In the genomic region with DNA sequence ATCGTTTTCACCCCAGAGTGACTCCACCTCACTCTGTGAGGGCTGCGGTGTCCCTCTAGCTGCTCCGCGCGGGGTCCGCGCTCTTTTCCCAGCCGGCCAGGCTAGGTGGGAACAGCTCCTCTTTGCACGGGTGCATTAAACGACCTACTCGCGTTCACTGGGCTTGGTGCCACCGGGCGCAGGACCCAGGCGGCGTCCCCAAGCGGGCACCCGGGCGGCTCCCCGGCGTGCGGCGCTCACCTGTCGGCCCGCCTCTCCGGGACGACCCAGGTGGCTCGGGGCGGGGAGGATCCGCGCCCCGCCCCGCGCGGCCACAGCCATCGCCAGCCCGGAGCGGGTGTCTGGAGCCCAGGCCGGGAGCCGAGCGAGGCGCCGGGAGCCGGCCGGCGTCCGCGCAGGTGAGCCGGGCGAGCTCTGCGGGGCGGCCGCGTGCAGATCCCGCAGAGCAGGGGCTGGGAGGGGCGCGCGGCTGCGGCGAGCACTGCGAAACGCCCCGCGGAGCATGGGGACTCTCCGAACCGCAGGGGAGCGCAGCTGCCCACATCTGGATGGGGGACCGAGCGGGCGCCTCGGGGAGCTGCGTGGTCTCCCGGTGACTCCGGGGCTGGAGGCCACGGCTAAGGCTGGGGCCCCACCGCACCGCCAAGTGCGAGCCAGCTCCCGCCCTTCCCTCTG, we compare ENCODE assay signal across 7 mouse cellular contexts. TPM values are rescaled to one million over a fixed set of nuclear protein-coding genes. Genes with fewer than 3 reads are reported as not detected.
DNase-seq lines count a peak whose midpoint lies in the region; ATAC-seq and TF ChIP-seq lines count a peak whose summit lies in the region.

A gene (plus strand): TSS at position 313 of the 675 bp plus-strand sequence.

- no peak for DNase-seq in liver, adult 2 months (ENCODE audit: extremely low read depth, low read depth, low spot score)
- no peak for DNase-seq in liver
- DNase-seq in heart, postnatal 14 days, result peak; percentile 9 to 10
- peak; percentile 61 for DNase-seq in limb, embryonic 11.5 days (ENCODE audit: low spot score)
- DNase-seq in midbrain, embryonic 14.5 days, result peak; percentile 68

- ATAC-seq in common myeloid progenitor, adult 5-6 weeks (replicated peaks; ENCODE audit: low read depth, poor library complexity, severe bottlenecking), result peak; percentile 60
- ATAC-seq in limb, embryonic 11.5 days (ENCODE audit: insufficient number of reproducible peaks, low FRiP score, low TSS enrichment, low read depth), result peak; percentile 49; the same call in 1 of the 2 replicates
- peak; percentile 57 for ATAC-seq in midbrain, embryonic 14.5 days (ENCODE audit: low FRiP score, low TSS enrichment)
- no peak for ATAC-seq in inflammation-experienced regulatory T-cells, adult 6 months

- H3K27me3 ChIP-seq in liver, adult 2 months (ENCODE audit: control insufficient read depth, insufficient read depth, low read length), result peaks cover 10% of the 10 kb centered on the region
- peaks cover 34% of the 10 kb centered on the region for H3K27me3 ChIP-seq in limb, embryonic 11.5 days (ENCODE audit: control insufficient read depth, insufficient read depth, low read length)
- peaks cover 21% of the 10 kb centered on the region for H3K27me3 ChIP-seq in midbrain, embryonic 14.5 days (ENCODE audit: control insufficient read depth, insufficient read depth, low read length)

- H3K36me3 ChIP-seq in liver, adult 2 months (ENCODE audit: control insufficient read depth, insufficient read depth, low read length), result no peaks in the 10 kb centered on the region
- no peaks in the 10 kb centered on the region for H3K36me3 ChIP-seq in limb, embryonic 11.5 days (ENCODE audit: control insufficient read depth, insufficient read depth, low read length)
- no peaks in the 10 kb centered on the region for H3K36me3 ChIP-seq in midbrain, embryonic 14.5 days (ENCODE audit: control insufficient read depth, insufficient read depth, low read length)

- no peaks in the 10 kb centered on the region for H3K9me3 ChIP-seq in limb, embryonic 11.5 days (ENCODE audit: control insufficient read depth, low read length)
- H3K9me3 ChIP-seq in midbrain, embryonic 14.5 days (ENCODE audit: control insufficient read depth, low read length), result no peaks in the 10 kb centered on the region

- no peaks in the 10 kb centered on the region for H3K4me1 ChIP-seq in liver, adult 2 months (ENCODE audit: control insufficient read depth, insufficient read depth, low read length)
- peaks cover 3% of the 10 kb centered on the region; the same call in 1 of the 2 replicates for H3K4me1 ChIP-seq in limb, embryonic 11.5 days (ENCODE audit: control insufficient read depth, insufficient read depth, low read length)
- peaks cover 5% of the 10 kb centered on the region; the same call in 1 of the 2 replicates for H3K4me1 ChIP-seq in midbrain, embryonic 14.5 days (ENCODE audit: control insufficient read depth, insufficient read depth, low read length)

- H3K4me2 ChIP-seq in limb, embryonic 11.5 days (ENCODE audit: low read depth, severe bottlenecking), result peak within 1 kb of the TSS; percentile 100
- H3K4me2 ChIP-seq in midbrain, embryonic 14.5 days (ENCODE audit: low read length), result peak within 1 kb of the TSS; percentile 100

- no peaks in the 10 kb centered on the region for H3K79me2 ChIP-seq in liver, adult 2 months (ENCODE audit: control insufficient read depth, insufficient read depth, low read length)

- no peak for TF ChIP-seq POLR2A in liver, adult 2 months (IDR thresholded peaks at IDR 0.05; ENCODE audit: extremely low read depth, insufficient read depth, low read length)

- no peak within 1 kb of the TSS for H3K9ac ChIP-seq in liver, adult 2 months (ENCODE audit: low read depth, low read length)
- H3K9ac ChIP-seq in limb, embryonic 11.5 days (ENCODE audit: low read length), result peak within 1 kb of the TSS; percentile 72
- peak within 1 kb of the TSS; percentile 67 for H3K9ac ChIP-seq in midbrain, embryonic 14.5 days (replicated peaks; ENCODE audit: low read length)

- intact Hi-C loops in heart, postnatal 14 days (cut with DNase I), result no loop called here

- TF ChIP-seq CTCF in liver, adult 2 months (IDR thresholded peaks at IDR 0.05; ENCODE audit: low read depth, low read length), result no peak

- 4% methylated on average over 74 of the region's 79 CpGs for WGBS in liver, adult 2 months
- under 1% methylated on average over 77 of the region's 79 CpGs for WGBS in limb, embryonic 11.5 days
- WGBS in midbrain, embryonic 14.5 days, result under 1% methylated on average over 78 of the region's 79 CpGs

- no peak within 1 kb of the TSS for H3K27ac ChIP-seq in liver, adult 2 months (replicated peaks; ENCODE audit: insufficient read depth, low read depth, low read length)
- no peak within 1 kb of the TSS for H3K27ac ChIP-seq in limb, embryonic 11.5 days (replicated peaks; ENCODE audit: low read depth, low read length)
- 0 out of 2 replicates have a peak within 1 kb of the TSS, but pooled peaks have one; percentile 5 for H3K27ac ChIP-seq in midbrain, embryonic 14.5 days (replicated peaks; ENCODE audit: low read depth, low read length)

- H3K4me3 ChIP-seq in liver, adult 2 months (ENCODE audit: insufficient read depth, low read depth, low read length), result peak within 1 kb of the TSS; percentile 27; the same call in 1 of the 2 replicates
- H3K4me3 ChIP-seq in limb, embryonic 11.5 days (ENCODE audit: low read depth, low read length), result peak within 1 kb of the TSS; percentile 55
- peak within 1 kb of the TSS; percentile 60 for H3K4me3 ChIP-seq in midbrain, embryonic 14.5 days (replicated peaks; ENCODE audit: low read depth, low read length)

RNA-seq across cellular contexts. Expression of the gene that starts here (rescaled TPM):
- not detected in 2 replicates for total RNA-seq in liver, adult 2 months (2014; rRNA removed)
- polyA plus RNA-seq in liver, adult 2 months (2012; rRNA removed), result not detected in 2 replicates
- total RNA-seq in common myeloid progenitor, adult 5-6 weeks (2017), result 4.7 TPM in 1 of 2 replicates, not detected in the other
- under 1 TPM; 0.12 to 0.29 TPM for total RNA-seq in heart, postnatal 14 days (2021)
- polyA plus RNA-seq in limb, embryonic 11.5 days (2014; fragmentation: Nextera tagmentation; extraction: Ambion mirVana), result 6.1 and 6.6 TPM in 2 replicates
- polyA plus RNA-seq in midbrain, embryonic 14.5 days (2014; fragmentation: Nextera tagmentation; extraction: Ambion mirVana), result 8.7 and 9.7 TPM in 2 replicates
- polyA plus RNA-seq in inflammation-experienced regulatory T-cells, adult 6 months (2017; shearing (Covaris generic)), result under 1 TPM; 0.34 to 0.82 (median 0.44) TPM

Comparison
In these comparisons a context has a peak if more than half of its experiments do, and no peak if none do; other contexts are left out.
1. Peak in DNase-seq in heart, postnatal 14 days; RNA of the gene not detected or under 1 TPM.
2. DNase-seq: peak in limb, embryonic 11.5 days (single experiment) and midbrain, embryonic 14.5 days (single experiment); none in liver, adult 2 months (single experiment) and liver (single experiment).
3. Peak in every context shown above with its lines, with median percentiles within 50 percentile points of each other: H3K4me3 ChIP-seq.